Mouse (Mus musculus) thymus, adult 2 months (tissue): ENCODE measurements around the gene Strada. TPM values are rescaled to one million over a fixed set of nuclear protein-coding genes. Genes with fewer than 3 reads are reported as not detected.
A peak's percentile ranks its signal among the peaks of the same experiment; 100 is the strongest.

Experiments used
- DNase-seq: peaks from one replicate; pipeline ENCODE4 v3.0.0; 2021
- H3K27ac ChIP-seq: fragments of 200-500 bp; 2 replicates; pipeline ENCODE4 v1.5.1; 2012; ENCODE audit warnings: low read length, control low read depth; ENCODE audit not compliant: control insufficient read depth, insufficient read depth
- H3K27me3 ChIP-seq: fragments of 200-500 bp; 2 replicates; pipeline ENCODE4 v1.6.1; 2012; ENCODE audit warnings: mild to moderate bottlenecking, low read length, moderate library complexity, mixed read lengths; ENCODE audit not compliant: control insufficient read depth, insufficient read depth
- H3K36me3 ChIP-seq: fragments of 200-500 bp; 2 replicates; pipeline ENCODE4 v1.6.1; 2012; ENCODE audit warnings: mild to moderate bottlenecking, low read length, moderate library complexity; ENCODE audit not compliant: control insufficient read depth, insufficient read depth
- H3K4me1 ChIP-seq: fragments of 200-500 bp; replicated peaks from 2 replicates; pipeline ENCODE4 v1.6.1; 2012; ENCODE audit warnings: low read length; ENCODE audit not compliant: control insufficient read depth, insufficient read depth
- H3K4me3 ChIP-seq: fragments of 200-500 bp; 2 replicates; pipeline ENCODE4 v1.5.1; 2012; ENCODE audit warnings: mild to moderate bottlenecking, low read length, control low read depth, moderate library complexity; ENCODE audit not compliant: control insufficient read depth, insufficient read depth
- CTCF ChIP-seq: fragments of 200-500 bp; IDR thresholded peaks from 2 replicates; pipeline ENCODE4 v1.5.1; 2012; ENCODE audit warnings: mild to moderate bottlenecking, control low read depth, low read length, moderate library complexity, borderline replicate concordance; ENCODE audit not compliant: control insufficient read depth, poor library complexity, insufficient read depth; ENCODE audit errors: extremely low read depth
- POLR2A ChIP-seq: fragments of 200-500 bp; IDR thresholded peaks from 2 replicates; pipeline ENCODE4 v1.6.1; 2012; ENCODE audit warnings: mild to moderate bottlenecking, low read length, control low read depth, moderate library complexity; ENCODE audit not compliant: control insufficient read depth, poor library complexity, insufficient read depth; ENCODE audit errors: extremely low read depth
- WGBS: fragments of 180-500 bp; shearing (Covaris S2); methylation state at CpG from one replicate; pipeline ENCODE4 v1.1.7; 2018; 5-methylcytosine and 5-hydroxymethylcytosine counted together
- polyA plus RNA-seq: library from polyadenylated mRNA; depleted of rRNA; stranded (reverse); fragments of >200 nt; gene quantifications from 2 replicates; pipeline ENCODE4 v1.2.3, GENCODE M21; 2012

The Strada gene
- polyA plus RNA-seq, 1 experiment: 40.3 TPM

DNA sequence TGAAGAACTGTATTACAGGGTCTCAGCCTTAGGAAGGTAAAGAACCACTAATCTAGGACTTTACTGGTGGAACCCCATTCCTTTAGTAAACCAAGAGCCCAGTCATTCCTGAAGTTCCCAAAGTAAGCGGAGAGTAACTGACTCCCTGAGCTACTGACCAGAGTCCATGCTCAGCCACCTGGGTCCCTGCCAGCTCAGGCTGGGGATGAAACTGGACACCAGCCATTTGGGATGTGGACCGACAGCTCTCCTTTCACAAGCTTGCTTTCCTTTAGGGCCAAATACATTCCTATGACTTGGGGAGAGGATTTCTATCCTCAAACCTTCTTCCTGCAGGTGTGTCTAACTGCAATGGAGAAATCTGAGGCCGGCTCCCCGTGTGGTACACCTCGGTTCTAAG, 27.6 kb downstream of the Strada start:
- H3K36me3 ChIP-seq: no peaks in the 10 kb centered on the region
- no peak for DNase-seq
- peaks cover 3% of the 10 kb centered on the region for H3K4me1 ChIP-seq
- no peak overlapping the region for H3K4me3 ChIP-seq
- H3K27ac ChIP-seq: no peak overlapping the region
- 93% methylated on average over 5 of the region's 5 CpGs for WGBS
- TF ChIP-seq CTCF: no peak
- TF ChIP-seq POLR2A: no peak
- H3K27me3 ChIP-seq: no peaks in the 10 kb centered on the region

- no peak for TF ChIP-seq CTCF
- no peak for TF ChIP-seq POLR2A
- DNase-seq: no peak
- Histone ChIP-seq H3K27ac (no peak overlapping the region), H3K4me3 (no peak overlapping the region), H3K36me3 (no peaks in the 10 kb centered on the region), H3K27me3 (no peaks in the 10 kb centered on the region), H3K4me1 (peaks cover 5% of the 10 kb centered on the region)
- 82% methylated on average over 2 of the region's 2 CpGs for WGBS
Measured at GRCm38 (mm10) chr11:106173228-106173627, 28.7 kb downstream of the Strada start.

DNA sequence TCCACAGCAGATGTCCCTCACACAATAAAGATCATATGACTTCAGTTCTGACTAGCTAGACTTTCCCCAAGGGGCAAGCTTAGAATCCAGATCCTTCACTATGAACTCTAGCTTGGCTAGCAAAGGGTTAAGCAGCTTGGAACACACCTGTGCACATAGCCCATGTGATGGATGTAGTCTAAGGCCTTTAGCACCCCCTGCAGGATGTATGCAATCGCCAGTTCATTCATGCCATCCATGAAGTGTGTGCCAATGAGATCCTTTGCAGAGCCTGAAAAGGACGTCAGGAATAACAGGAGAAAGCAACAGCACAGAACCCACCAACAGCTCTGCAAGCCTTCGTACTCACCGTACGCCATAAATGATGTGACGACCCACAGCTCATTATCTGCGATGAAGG, 31.2 kb downstream of the Strada start:
- Histone ChIP-seq H3K27me3 (no peaks in the 10 kb centered on the region), H3K36me3 (no peaks in the 10 kb centered on the region), H3K27ac (no peak overlapping the region), H3K4me1 (peaks cover 20% of the 10 kb centered on the region), H3K4me3 (no peak overlapping the region)
- no peak for TF ChIP-seq CTCF
- TF ChIP-seq POLR2A: no peak
- DNase-seq: peak; percentile 82
- 85% methylated on average over 7 of the region's 7 CpGs for WGBS

DNA sequence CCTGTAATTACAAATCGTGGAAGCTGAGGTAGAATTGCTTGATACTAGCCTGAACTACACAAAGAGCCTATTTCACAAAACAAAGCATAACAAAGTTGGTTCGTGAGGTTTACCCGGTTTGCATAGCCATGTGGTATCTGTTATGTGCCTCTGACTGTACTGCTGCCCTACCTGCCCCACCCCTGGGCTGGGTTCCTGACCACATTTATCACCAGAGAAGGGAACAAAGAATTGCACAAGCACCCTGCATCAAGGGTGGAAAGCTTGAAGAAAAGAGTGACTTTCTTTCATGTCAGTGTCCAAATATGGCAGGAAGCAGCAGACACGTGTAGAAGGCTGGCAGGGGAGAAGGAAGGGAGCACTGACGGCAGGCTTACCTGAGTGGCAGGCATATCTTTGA, 34.5 kb downstream of the Strada start:
- Histone ChIP-seq H3K4me1 (peaks cover 31% of the 10 kb centered on the region), H3K27ac (peak overlapping the region; percentile 92), H3K27me3 (no peaks in the 10 kb centered on the region), H3K36me3 (no peaks in the 10 kb centered on the region), H3K4me3 (no peak overlapping the region)
- TF ChIP-seq POLR2A: no peak
- no peak for TF ChIP-seq CTCF
- WGBS: 10% methylated on average over 5 of the region's 5 CpGs
- peak; percentile 72 for DNase-seq

GRCm38 (mm10) chr11:106164601-106165180, 37.3 kb downstream of the Strada start:
- Histone ChIP-seq H3K4me3 (no peak overlapping the region), H3K4me1 (peaks cover 46% of the 10 kb centered on the region), H3K36me3 (no peaks in the 10 kb centered on the region), H3K27ac (no peak overlapping the region), H3K27me3 (no peaks in the 10 kb centered on the region)
- no peak for TF ChIP-seq POLR2A
- TF ChIP-seq CTCF: no peak
- DNase-seq: no peak
- 95% methylated on average over 16 of the region's 16 CpGs for whole genome bisulfite sequencing

DNA sequence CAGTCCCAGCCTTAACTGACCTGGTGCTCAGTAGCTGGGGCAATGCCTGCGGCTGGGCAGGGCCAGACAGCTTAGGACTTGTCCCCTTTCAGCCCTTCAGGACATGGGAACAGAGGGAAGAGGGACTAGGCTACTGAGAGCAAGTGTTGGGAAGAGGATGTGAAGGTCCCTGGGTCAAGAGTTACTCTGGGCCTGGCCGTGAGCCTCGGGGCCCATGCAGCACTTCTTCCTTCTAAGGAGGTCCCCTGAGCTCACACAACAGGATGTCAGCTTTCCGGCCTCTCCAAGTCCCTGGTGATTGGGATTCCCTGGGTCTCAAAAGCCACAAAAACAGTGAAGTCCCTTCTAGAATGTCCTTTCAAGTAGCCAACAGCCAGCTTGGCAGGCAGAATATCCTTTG, 38.4 kb downstream of the Strada start:
- 97% methylated on average over 4 of the region's 4 CpGs for WGBS
- Histone ChIP-seq H3K4me1 (peaks cover 46% of the 10 kb centered on the region), H3K27ac (no peak overlapping the region), H3K4me3 (no peak overlapping the region), H3K27me3 (no peaks in the 10 kb centered on the region), H3K36me3 (peaks cover 5% of the 10 kb centered on the region)
- no peak for DNase-seq
- no peak for TF ChIP-seq CTCF
- TF ChIP-seq POLR2A: no peak

GRCm38 (mm10) chr11:106162237-106162636, 39.7 kb downstream of the Strada start:
- Histone ChIP-seq H3K4me1 (peaks cover 47% of the 10 kb centered on the region), H3K4me3 (no peak overlapping the region), H3K27ac (peak overlapping the region; percentile 98; the same call in 1 of the 2 replicates), H3K36me3 (peaks cover 16% of the 10 kb centered on the region), H3K27me3 (no peaks in the 10 kb centered on the region)
- DNase-seq: no peak
- TF ChIP-seq POLR2A (no peak), CTCF (no peak)
- 82% methylated on average over 2 of the region's 2 CpGs for WGBS
